Mouse (Mus musculus): ENCODE results near the gene Galnt10. TPM values are rescaled to one million over a fixed set of nuclear protein-coding genes. Genes with fewer than 3 reads are reported as not detected.
A peak's percentile ranks its signal among the peaks of the same experiment; 100 is the strongest.

Galnt10 gene
- polyA plus RNA-seq, 1 experiment = 37.0 TPM

DNA sequence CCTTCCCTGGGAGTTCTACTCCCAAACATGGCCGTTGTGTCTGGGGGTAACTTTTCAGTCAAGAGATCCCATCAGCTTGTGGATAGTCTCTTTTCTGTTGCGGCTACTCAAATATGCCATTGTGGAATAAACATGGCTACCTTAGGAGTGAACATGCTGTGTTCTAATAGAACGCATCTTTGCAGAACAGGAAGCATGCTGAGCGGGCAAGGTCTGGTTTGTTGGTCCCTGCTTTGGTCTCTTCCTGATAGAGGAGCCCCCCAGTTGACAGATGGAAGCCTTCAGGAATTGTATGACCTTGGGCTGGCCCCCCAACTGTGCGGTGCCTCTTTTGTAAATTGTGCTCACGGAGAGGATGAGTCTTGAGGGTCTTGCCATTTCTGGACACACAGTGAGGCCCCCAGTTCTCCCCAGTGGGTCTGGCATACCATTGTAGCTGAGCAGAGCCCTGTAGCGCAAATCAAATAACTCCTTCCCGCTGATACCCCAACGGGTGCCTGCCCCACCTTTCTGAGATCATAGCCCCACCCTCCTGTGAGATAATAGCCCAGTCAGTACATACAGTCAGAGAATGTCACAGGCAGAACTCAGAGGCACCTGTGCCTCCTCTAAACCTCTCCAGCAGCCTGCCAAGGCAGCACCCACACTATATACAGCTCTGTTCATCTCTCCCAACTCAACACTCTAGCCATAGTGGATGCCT, 12.3 kb downstream of the Galnt10 start:
- Histone ChIP-seq H3K36me3 (ENCODE audit: control insufficient read depth, insufficient read depth, low read length) (no peaks in the 10 kb centered on the region), H3K4me3 (ENCODE audit: low read depth, low read length) (no peak overlapping the region), H3K27me3 (ENCODE audit: control insufficient read depth, insufficient read depth, low read length) (no peaks in the 10 kb centered on the region), H3K4me1 (ENCODE audit: control insufficient read depth, insufficient read depth, insufficient read length, low read length) (peaks cover 59% of the 10 kb centered on the region), H3K27ac (ENCODE audit: insufficient read depth, low read depth, low read length) (peak overlapping the region; percentile 77)
- no peak for TF ChIP-seq POLR2A (IDR thresholded peaks at IDR 0.05; ENCODE audit: low read depth, low read length)
- TF ChIP-seq CTCF (IDR thresholded peaks at IDR 0.05; ENCODE audit: extremely low read depth, insufficient read length, insufficient replicate concordance, low read depth, low read length) = no peak
- WGBS = 47% methylated on average over 9 of the region's 9 CpGs

DNA sequence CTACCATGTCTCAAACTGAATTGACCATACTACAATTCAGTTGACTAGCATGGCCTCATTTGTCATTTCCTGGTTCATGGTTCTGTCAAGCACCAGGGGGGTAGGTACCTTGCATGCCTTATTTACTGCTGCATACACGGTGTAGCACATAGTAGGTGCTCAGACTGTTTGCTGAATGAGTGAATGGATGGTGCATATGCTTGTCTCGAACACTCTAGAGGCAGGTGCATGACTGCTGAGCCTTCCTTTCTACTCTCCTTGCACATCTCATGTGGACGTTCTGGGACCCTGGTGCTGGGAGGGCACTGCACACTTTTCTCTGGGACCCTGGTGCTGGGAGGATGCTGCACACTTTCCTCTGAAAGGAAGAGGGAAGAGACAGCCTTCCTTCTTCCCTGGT, 13.0 kb downstream of the Galnt10 start:
- H3K4me3 ChIP-seq (ENCODE audit: low read depth, low read length) = no peak overlapping the region
- TF ChIP-seq POLR2A (IDR thresholded peaks at IDR 0.05; ENCODE audit: low read depth, low read length) = no peak
- no peak for TF ChIP-seq CTCF (IDR thresholded peaks at IDR 0.05; ENCODE audit: extremely low read depth, insufficient read length, insufficient replicate concordance, low read depth, low read length)
- peak overlapping the region; percentile 36 for H3K27ac ChIP-seq (ENCODE audit: insufficient read depth, low read depth, low read length)
- no peaks in the 10 kb centered on the region for H3K27me3 ChIP-seq (ENCODE audit: control insufficient read depth, insufficient read depth, low read length)
- WGBS = 63% methylated on average over 3 of the region's 3 CpGs
- H3K4me1 ChIP-seq (ENCODE audit: control insufficient read depth, insufficient read depth, insufficient read length, low read length) = peaks cover 54% of the 10 kb centered on the region
- no peaks in the 10 kb centered on the region for H3K36me3 ChIP-seq (ENCODE audit: control insufficient read depth, insufficient read depth, low read length)

DNA sequence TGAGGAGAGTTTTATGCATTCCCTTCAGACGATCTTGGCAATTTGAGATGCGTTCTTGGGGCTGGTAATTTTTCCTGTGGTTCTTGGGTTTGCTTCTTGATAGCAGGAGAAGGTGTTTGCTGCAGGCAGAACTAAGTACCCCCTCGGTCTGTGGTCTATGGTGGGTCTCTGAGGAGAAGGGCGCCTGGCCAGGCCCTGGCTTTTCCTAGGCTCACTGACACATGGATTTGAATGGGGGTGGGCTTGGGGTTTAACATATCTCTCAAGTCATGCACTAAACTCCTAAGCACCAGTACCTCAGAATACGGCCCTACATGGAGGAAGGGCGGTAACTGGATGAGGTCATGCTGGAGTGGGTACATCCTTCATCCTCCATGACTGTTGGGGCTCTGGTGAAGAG, 13.5 kb downstream of the Galnt10 start:
- H3K4me3 ChIP-seq (ENCODE audit: low read depth, low read length) = no peak overlapping the region
- H3K36me3 ChIP-seq (ENCODE audit: control insufficient read depth, insufficient read depth, low read length) = no peaks in the 10 kb centered on the region
- TF ChIP-seq CTCF (IDR thresholded peaks at IDR 0.05; ENCODE audit: extremely low read depth, insufficient read length, insufficient replicate concordance, low read depth, low read length) = no peak
- TF ChIP-seq POLR2A (IDR thresholded peaks at IDR 0.05; ENCODE audit: low read depth, low read length) = no peak
- WGBS = 93% methylated on average over 6 of the region's 6 CpGs
- H3K27me3 ChIP-seq (ENCODE audit: control insufficient read depth, insufficient read depth, low read length) = no peaks in the 10 kb centered on the region
- H3K27ac ChIP-seq (ENCODE audit: insufficient read depth, low read depth, low read length) = no peak overlapping the region
- H3K4me1 ChIP-seq (ENCODE audit: control insufficient read depth, insufficient read depth, insufficient read length, low read length) = peaks cover 52% of the 10 kb centered on the region

DNA sequence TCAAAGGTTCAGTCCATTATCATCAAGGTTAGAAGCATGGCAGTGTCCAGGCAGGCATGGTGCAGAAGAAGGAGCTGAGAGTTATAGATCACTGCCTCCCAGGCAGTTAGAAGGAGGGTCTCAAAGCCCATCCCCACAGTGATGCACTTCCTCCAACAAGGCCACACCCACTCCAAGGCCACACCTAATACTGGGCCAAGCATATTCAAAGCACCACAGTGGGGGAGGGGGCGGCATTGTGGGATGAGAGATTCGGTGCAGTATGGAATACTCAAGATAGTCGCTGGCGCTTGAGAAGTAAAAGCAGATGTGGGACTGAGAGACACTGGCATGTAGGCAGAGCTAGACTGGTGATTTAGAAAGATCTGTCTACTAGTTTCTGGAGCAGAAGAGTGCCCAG, 14.9 kb downstream of the Galnt10 start:
- H3K27me3 ChIP-seq (ENCODE audit: control insufficient read depth, insufficient read depth, low read length) = no peaks in the 10 kb centered on the region
- H3K36me3 ChIP-seq (ENCODE audit: control insufficient read depth, insufficient read depth, low read length) = no peaks in the 10 kb centered on the region
- 96% methylated on average over 4 of the region's 4 CpGs for WGBS
- peaks cover 45% of the 10 kb centered on the region for H3K4me1 ChIP-seq (ENCODE audit: control insufficient read depth, insufficient read depth, insufficient read length, low read length)
- no peak overlapping the region for H3K4me3 ChIP-seq (ENCODE audit: low read depth, low read length)
- H3K27ac ChIP-seq (ENCODE audit: insufficient read depth, low read depth, low read length) = no peak overlapping the region
- TF ChIP-seq POLR2A (IDR thresholded peaks at IDR 0.05; ENCODE audit: low read depth, low read length) = no peak
- TF ChIP-seq CTCF (IDR thresholded peaks at IDR 0.05; ENCODE audit: extremely low read depth, insufficient read length, insufficient replicate concordance, low read depth, low read length) = no peak

DNA sequence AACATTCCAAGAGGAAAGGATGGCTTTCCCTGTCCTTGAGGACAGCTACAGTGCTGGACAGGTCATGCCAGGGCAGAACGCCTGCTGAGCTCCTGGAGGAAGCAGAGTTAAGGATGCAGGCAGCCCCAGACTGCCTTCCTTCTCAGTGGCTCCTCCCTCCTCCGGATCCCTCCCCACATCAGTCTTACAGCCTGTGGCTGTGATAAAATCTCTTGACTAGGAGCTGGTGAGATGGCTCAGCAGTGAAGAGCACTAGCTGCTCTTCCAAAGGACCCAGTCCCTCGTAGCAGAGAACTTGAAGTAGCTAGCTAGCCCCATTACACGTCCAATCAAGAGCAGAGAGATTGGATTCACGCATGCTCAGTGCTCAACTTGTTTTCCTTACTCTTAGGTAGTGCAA, 15.6 kb downstream of the Galnt10 start:
- H3K4me1 ChIP-seq (ENCODE audit: control insufficient read depth, insufficient read depth, insufficient read length, low read length) = peaks cover 39% of the 10 kb centered on the region
- no peak overlapping the region for H3K4me3 ChIP-seq (ENCODE audit: low read depth, low read length)
- no peak overlapping the region for H3K27ac ChIP-seq (ENCODE audit: insufficient read depth, low read depth, low read length)
- no peak for TF ChIP-seq CTCF (IDR thresholded peaks at IDR 0.05; ENCODE audit: extremely low read depth, insufficient read length, insufficient replicate concordance, low read depth, low read length)
- 62% methylated on average over 5 of the region's 5 CpGs for WGBS
- no peaks in the 10 kb centered on the region for H3K27me3 ChIP-seq (ENCODE audit: control insufficient read depth, insufficient read depth, low read length)
- no peaks in the 10 kb centered on the region for H3K36me3 ChIP-seq (ENCODE audit: control insufficient read depth, insufficient read depth, low read length)

DNA sequence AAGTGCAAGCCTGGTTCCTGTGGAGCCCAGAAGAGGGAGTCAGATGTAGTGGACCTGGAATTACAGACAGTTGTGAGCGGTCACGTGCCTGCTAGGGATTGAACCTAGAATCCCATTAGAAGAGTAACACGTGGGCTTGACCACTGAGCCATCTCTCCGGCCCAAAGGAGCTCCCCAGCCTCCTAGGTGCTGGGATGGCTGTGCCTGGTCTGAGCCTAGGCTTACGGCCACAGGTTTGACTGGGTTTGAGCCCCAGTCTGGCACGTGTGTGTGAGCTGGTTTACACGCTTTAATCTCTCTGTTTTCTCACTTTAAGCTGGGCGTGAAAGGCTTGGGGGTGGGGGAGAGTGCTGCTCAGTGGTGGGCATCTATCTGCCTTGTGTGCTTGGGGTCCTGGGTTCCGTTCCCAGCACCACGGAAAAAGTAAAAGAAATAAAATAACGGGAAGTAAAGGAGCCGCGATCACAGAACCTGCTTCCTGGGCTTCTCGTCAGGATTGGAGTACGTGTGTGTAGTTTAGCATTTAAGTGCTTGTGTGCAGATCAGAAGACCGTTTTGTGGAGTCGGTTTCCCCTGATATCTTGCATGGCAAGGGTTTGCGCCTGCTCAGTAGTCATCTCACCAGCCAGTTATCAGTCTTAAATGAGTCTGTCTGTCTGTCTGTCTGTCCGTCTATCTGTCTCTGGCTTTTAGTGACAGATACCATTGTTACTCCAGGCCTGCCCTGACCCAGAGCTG, 16.4 kb downstream of the Galnt10 start:
- TF ChIP-seq CTCF (IDR thresholded peaks at IDR 0.05; ENCODE audit: extremely low read depth, insufficient read length, insufficient replicate concordance, low read depth, low read length) = no peak
- no peak for TF ChIP-seq POLR2A (IDR thresholded peaks at IDR 0.05; ENCODE audit: low read depth, low read length)
- Histone ChIP-seq H3K4me3 (ENCODE audit: low read depth, low read length) (no peak overlapping the region), H3K27ac (ENCODE audit: insufficient read depth, low read depth, low read length) (no peak overlapping the region), H3K27me3 (ENCODE audit: control insufficient read depth, insufficient read depth, low read length) (no peaks in the 10 kb centered on the region), H3K4me1 (ENCODE audit: control insufficient read depth, insufficient read depth, insufficient read length, low read length) (peaks cover 31% of the 10 kb centered on the region), H3K36me3 (ENCODE audit: control insufficient read depth, insufficient read depth, low read length) (no peaks in the 10 kb centered on the region)
- WGBS = 94% methylated on average over 19 of the region's 19 CpGs

DNA sequence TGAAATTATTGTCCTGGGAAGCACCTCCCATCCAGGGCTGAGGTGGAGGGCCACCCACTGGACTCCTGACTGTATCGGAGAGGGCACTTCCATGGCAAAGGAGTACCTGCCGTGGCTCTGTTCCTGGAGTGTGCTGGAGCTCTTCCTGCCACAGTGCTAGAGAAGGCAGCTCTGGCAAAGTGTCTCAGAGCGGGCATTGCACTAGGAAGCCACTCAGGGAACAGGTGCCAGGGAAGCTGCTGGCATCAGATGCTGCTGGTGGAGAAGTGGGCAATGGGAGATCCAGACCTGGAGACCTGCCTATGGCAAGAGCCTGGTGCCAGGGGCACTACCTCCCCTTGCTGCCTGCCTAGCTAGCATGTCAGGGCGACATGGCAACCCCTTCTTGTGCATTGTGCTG, 17.0 kb downstream of the Galnt10 start:
- TF ChIP-seq CTCF (IDR thresholded peaks at IDR 0.05; ENCODE audit: extremely low read depth, insufficient read length, insufficient replicate concordance, low read depth, low read length) (no peak), POLR2A (IDR thresholded peaks at IDR 0.05; ENCODE audit: low read depth, low read length) (no peak)
- H3K27ac ChIP-seq (ENCODE audit: insufficient read depth, low read depth, low read length) = no peak overlapping the region
- H3K27me3 ChIP-seq (ENCODE audit: control insufficient read depth, insufficient read depth, low read length) = no peaks in the 10 kb centered on the region
- H3K36me3 ChIP-seq (ENCODE audit: control insufficient read depth, insufficient read depth, low read length) = no peaks in the 10 kb centered on the region
- 73% methylated on average over 4 of the region's 4 CpGs for WGBS
- H3K4me1 ChIP-seq (ENCODE audit: control insufficient read depth, insufficient read depth, insufficient read length, low read length) = peaks cover 25% of the 10 kb centered on the region
- no peak overlapping the region for H3K4me3 ChIP-seq (ENCODE audit: low read depth, low read length)
